Mouse (Mus musculus) gastrocnemius, adult 18-20 months (tissue): Measurements from ENCODE around the gene Agrn. TPM values are rescaled to one million over a fixed set of nuclear protein-coding genes. Genes with fewer than 3 reads are reported as not detected.

Source experiments
- DNase-seq: peaks from one replicate; pipeline ENCODE4 v3.0.0; 2021; ENCODE audit warnings: low spot score
- long read RNA-seq, 2 experiments: library from polyadenylated mRNA; stranded (forward); transcript quantifications; one replicate each; pipeline ENCODE4 v2.0.0; 2021
- total RNA-seq, 2 experiments: library from RNA; stranded (reverse); gene quantifications; 2 replicates each; pipeline ENCODE4 v1.2.3; 2021

Agrn gene
- total RNA-seq: 1 to 10 TPM; 4.8 to 5.6 TPM
- long read RNA-seq, experiment 1, partial matches to known transcripts: 4 of 4 reads
- long read RNA-seq, experiment 1, other reads (novel, unspliced or antisense): 0 of 4 reads
- long read RNA-seq, experiment 2, partial matches to known transcripts: 2 of 3 reads
- long read RNA-seq, experiment 2, other reads (novel, unspliced or antisense): 1 of 3 reads

DNA sequence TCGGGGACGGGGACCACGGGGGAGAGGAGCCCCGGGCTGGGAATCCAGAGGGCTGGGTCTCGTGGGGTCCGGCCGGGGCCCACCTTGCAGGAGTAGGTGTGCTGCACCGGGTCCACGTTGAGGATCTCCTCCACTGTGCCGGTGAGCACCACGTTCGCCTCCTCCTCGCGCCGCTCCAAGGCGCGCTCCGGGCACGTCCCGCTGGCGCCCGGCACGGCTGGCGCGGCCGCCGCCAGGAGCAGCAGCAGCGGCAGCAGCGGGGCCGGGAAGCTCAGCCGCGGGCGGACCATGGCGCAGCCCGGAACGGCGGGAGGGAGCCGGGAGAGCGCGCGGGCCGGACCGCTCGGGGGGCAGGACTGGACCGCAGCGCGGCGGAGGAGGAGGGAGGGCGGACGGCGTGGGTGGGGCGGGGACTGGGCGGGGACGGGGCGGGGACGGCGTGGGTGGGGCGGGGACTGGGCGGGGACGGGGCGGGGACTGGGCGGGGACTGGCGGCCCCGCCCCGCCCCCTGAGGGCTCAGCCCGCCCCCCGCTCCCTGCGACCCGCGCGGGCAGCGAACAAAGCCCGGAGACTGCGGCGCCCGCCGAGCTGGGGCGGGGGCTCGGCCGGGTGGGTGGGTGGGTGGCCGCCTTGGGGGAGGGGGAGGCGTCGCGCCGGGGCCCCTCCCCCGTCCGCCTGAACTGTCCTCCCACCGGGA is at the start of gene Agrn:
Agrn (minus strand) TSS at position 358 of the 698 bp plus-strand sequence.
- peak; percentile 64 for DNase-seq

- no peak for DNase-seq
These were observed 39.6 kb upstream of the Agrn start for GRCm38 (mm10) chr4:156236651-156237447.

GRCm38 (mm10) chr4:156235808-156236533 is 38.7 kb upstream of the Agrn start, which contains the start of gene Noc2l:
TSS of gene Noc2l (plus strand) at chr4:156236010.
- peak; percentile 90 for DNase-seq

DNA sequence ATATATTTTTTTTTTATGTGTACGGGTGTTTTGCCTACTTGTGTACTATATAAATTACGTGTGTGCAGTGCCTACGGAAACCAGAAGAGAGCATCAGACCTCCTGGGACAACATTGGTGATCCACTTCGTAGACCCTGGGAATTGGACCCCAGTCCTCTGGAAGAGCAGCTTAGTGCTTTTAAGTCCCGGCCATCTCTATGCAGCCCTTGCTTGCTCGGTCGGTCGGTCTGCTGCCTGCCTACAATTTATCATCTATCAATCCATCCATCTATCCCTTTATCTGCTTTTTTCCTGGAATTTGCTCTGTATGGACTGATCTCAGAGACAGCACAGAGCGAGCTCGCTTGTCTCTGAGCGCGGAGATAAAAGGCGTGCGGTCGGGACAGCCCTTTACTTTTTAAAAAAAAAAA is 38.1 kb upstream of the Agrn start:
- DNase-seq: no peak

- peak; percentile 69 for DNase-seq
These were observed 37.5 kb upstream of the Agrn start, which contains the start of gene Plekhn1 for GRCm38 (mm10) chr4:156234701-156235213. TSS of gene Plekhn1 (minus strand) at chr4:156234857.

DNA sequence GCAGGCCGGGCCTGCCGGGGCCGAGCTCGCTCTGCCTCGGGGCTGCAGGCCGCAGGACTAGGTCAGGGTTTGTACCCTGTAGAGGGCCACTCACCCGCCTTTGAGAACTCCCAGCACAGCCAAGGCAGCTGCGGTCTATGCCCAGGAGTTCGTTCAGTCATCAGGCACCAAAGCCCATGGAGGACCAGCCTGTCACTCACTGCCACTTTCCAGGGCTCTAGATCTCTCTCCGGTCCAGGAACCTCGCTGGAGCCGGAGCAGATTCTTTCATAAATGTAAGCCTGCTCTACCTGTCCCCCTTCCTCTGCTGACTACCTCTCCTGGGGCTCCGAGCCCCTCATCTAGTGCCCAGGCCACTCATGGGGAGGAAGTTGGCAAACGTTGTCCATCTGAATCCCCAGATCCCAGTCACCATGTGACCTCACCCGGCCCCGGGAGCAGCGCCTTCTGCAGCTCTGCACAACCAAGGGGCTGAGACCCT is 36.8 kb upstream of the Agrn start:
- no peak for DNase-seq

DNA sequence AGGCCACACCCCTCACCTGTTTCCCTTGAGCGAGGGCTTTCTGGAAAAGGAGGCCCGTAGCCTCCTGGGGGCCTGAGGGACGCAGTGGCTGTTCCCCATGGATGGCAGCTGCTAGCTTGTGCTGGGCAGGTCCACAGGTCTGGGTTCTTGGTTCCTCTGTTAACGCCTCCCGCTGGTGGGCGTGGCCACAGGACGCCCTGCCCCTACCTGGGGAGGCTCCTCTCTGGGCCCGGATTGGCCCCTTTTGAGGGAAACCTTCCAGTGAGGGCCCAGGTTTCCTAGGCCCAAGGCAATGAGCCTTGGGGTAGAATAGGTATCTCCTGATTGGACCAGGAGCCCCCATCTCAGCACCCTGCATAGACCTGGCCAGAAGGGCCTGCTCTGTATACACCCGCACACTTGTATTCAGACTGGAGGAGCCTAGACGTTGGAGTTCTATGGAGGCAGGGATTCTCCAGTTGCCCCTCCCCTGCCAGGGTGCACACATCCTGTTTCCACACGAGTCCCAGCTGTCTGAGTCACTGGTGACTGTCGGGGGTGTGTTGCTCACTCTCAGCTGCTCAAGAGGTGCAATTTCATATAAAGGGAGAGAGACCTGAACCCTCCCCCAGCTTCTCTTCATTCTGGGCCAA is 31.2 kb upstream of the Agrn start:
- no peak for DNase-seq

DNA sequence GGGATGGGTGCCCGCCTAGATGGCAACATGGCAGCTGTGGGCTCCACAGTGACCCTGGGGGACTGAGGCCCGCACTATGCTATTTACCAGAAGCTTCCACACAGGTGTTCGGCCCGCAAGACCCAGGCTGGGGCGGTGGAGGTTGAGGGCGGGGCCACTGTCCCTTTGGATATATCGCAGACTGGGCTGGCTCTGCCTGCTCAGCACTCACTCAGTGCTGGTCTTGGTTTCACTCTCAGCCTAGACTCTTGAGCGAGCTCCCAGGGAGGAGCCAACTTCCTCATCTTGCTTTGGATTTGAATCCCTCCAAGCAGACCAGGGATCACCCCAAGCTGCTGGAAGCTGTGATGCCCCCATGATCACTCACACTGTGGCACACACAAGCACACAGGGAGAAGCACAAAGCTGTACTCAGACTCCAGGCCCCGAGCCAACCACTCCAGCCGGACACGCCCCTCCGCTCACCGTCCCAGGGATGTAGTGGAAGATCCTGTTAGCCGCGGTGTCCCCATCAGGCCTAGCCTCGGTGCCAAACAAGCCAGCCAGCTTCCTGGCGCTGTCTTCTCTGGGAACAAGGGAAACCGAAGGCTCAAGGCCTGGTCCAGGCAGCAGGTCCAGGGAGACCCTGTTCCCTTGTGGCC is 30.6 kb upstream of the Agrn start:
- DNase-seq: no peak

GRCm38 (mm10) chr4:156224276-156224675 is 27.0 kb upstream of the Agrn start:
- no peak for DNase-seq

DNA sequence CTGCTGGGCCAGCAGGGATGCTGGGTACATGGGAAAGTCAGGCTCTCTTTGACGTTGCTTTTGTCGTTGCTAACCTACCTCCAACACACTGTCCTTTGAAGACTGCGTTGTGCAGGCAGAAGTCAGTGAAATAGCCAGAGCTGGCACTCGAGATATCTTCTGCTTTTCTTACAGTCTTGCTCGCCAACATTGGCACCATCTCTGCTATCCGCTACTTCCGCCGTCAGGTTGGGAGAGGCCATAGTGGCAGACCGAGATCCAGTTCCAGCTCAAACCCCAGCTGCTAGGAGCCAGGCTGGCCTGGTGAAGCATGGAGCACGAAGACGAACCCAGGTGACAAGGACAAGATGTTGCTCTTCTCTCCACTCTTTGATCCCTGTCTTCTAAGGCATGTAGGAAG is 22.6 kb upstream of the Agrn start:
- peak; percentile 49 for DNase-seq

DNA sequence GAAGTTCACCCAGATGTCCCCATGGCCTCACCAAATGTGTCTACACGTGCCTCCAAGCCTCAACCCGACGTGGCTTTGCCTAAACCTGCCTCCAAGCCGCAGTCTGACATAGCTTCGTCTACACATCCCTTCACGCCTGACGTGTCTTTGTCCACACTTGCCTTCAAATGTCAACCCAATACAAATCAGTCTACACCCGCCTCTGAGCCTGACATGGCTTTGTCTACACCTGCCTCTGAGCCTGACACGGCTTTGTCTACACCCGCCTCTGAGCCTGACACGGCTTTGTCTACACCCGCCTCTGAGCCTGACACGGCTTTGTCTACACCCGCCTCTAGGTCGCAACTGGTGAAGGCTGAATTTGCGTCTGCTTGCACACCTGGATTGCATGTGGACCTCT is 20.6 kb upstream of the Agrn start:
- no peak for DNase-seq

GRCm38 (mm10) chr4:156217022-156217669 is 19.9 kb upstream of the Agrn start:
- DNase-seq: peak; percentile 44

- no peak for DNase-seq
These were observed 18.9 kb upstream of the Agrn start for GRCm38 (mm10) chr4:156216196-156216595.

DNA sequence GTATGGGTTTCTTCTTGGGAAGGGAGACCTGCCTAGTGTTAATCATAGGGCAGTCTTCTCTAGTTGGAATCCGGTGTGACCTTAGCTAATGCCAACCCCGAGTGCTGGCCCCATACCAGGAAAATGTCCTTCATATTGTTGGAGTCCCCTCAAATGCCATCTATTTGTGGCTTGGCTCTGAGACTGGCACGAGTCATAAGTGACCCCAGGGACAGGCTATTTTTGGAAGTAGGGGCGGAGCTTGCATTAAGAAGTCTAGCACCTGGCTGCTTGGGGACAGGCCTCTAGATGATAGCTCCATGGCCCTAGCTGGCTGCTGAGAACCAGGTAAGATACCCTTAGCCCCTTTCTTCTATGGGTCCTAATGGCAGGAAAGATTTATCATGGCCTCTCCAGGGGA is 18.4 kb upstream of the Agrn start, which contains the start of gene Perm1:
Perm1 (plus strand) TSS at position 220 of the 400 bp plus-strand sequence.
- DNase-seq: peak; percentile 94

DNA sequence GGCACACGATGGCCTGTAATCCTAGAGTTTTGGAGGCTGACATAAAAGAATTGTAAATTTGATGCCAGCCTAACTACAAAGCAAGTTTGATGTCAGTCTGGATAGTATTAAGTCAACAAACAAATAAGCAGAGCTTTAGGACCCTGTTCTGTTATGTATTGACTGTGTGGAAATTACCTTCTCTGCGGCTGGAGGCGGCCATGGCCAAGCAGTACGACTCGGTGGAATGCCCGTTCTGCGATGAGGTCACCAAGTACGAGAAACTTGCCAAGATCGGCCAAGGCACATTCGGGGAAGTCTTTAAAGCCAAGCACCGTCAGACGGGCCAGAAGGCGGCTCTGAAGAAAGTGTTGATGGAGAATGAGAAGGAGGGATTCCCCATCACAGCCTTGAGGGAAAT is 15.8 kb upstream of the Agrn start:
- no peak for DNase-seq

DNA sequence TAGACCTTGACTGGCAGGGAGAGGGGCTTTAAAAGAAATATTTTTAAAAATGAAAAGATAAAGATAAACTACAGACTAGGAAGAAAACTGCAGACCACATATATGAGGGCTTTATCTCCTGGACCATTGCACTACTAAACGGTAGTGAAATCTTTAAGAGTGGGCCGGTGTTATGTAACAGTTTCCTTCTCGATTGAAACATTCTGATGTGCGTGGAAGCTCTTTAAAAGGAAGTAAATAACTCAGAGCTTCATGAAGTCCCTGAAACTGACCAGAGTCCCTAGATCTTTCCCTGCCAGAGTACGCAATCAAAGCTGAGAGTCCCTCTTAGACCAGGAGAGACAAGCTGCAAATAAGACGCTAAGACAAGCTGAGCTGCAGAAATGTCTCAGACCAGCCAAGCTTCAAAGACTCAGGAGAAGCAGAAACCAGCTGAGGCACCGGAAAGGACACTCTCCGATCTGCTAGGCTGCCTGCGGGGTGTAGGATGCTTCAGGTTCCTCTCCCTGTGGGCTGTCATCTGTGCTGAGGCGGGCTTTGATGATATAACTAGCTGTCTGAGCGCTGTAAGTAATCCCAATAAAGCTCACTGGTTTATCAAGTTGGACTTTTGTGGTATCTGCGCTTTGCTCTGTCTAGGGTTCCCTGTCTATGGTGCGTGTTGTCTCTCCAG is 12.8 kb upstream of the Agrn start:
- no peak for DNase-seq

GRCm38 (mm10) chr4:156208872-156209271 is 11.6 kb upstream of the Agrn start:
- no peak for DNase-seq

DNA sequence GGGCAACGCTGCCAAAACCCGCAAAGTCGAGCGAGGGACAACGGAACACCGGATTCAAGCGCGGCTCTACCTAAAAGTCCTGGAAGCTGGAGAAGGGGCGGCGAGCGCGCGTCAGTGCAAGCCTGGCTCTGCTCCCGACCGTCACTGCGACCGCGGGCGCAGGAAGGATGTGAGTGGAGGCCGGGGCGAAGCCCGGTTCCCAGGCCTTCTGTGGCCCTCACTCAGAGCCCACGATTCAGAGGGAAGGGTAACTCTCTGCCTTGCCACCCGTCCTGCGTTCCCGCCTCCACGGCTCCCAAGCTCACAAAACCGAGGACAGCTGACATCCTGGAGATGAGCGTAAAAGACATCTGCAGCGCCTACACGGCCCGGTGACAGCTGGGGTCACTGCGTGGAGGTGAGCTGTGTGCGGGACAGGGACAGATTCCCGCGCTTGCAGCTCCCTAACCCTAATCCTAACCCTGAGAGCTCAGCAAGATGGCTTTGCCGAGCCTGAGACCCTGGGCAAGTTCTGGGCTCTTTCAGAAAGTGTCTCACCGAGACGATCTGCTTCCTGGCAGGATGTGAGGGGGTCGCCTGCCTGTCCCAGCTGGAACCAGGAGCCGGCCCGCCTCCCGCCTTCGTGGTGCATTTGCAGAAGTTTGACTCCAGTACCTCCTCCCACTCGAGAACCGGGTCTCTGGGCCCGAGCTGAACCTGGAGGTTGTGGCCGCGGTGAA is 6.3 kb upstream of the Agrn start:
- no peak for DNase-seq
